Mouse (Mus musculus) liver, embryonic 14.5 days (tissue): ENCODE data around the gene Ccdc8.

Experiments
- CTCF ChIP-seq: IDR thresholded peaks from 2 replicates; pipeline ENCODE4 v1.5.1; 2016; ENCODE audit warnings: antibody characterized with exemption, low read depth, control low read depth
- EP300 ChIP-seq: IDR thresholded peaks from 2 replicates; pipeline ENCODE4 v1.6.1; 2016; ENCODE audit warnings: antibody characterized with exemption, low read depth

- no peak for TF ChIP-seq EP300
- TF ChIP-seq CTCF, result no peak
These were observed 33.6 kb downstream of the Ccdc8 start for GRCm38 (mm10) chr7:17025896-17026622.
